Mouse (Mus musculus) macrophage (primary cell): ENCODE measurements around the gene Kif3c. TPM values are rescaled to one million over a fixed set of nuclear protein-coding genes. Genes with fewer than 3 reads are reported as not detected.

Experiments
- H3K27ac ChIP-seq: fragments of 350-480 bp; formaldehyde crosslinking; 2 replicates; pipeline ENCODE4 v1.9.0; 2021
- H3K36me3 ChIP-seq: fragments of 350-480 bp; formaldehyde crosslinking; 2 replicates; pipeline ENCODE4 v1.9.0; 2021; ENCODE audit errors: inconsistent target
- H3K4me3 ChIP-seq: fragments of 350-480 bp; formaldehyde crosslinking; 2 replicates; pipeline ENCODE4 v1.9.0; 2021; ENCODE audit errors: inconsistent target
- H3K79me2 ChIP-seq: fragments of 350-480 bp; formaldehyde crosslinking; 2 replicates; pipeline ENCODE4 v1.9.0; 2021; ENCODE audit errors: inconsistent target
- WGBS: methylation state at CpG from one replicate; pipeline ENCODE4 v1.1.7; 2026; ENCODE audit warnings: inconsistent platforms; ENCODE audit not compliant: missing documents; 5-methylcytosine and 5-hydroxymethylcytosine counted together
- polyA plus RNA-seq: library from polyadenylated mRNA; stranded (reverse); fragments of 250-400 nt; gene quantifications from 3 replicates; pipeline ENCODE4 v1.2.4, GENCODE M21; 2018; ENCODE audit warnings: inconsistent platforms

Gene Kif3c
- polyA plus RNA-seq, 1 experiment from 2014 or later: 5.0 TPM

GRCm38 (mm10) chr12:3422786-3423185, 57.9 kb downstream of the Kif3c start:
- no peak overlapping the region for H3K4me3 ChIP-seq
- peaks cover 45% of the 10 kb centered on the region for H3K79me2 ChIP-seq
- H3K36me3 ChIP-seq: no peaks in the 10 kb centered on the region
- H3K27ac ChIP-seq: no peak overlapping the region
- 80% methylated on average over 1 of the region's 1 CpGs for WGBS

GRCm38 (mm10) chr12:3424179-3424578, 59.2 kb downstream of the Kif3c start:
- 77% methylated on average over 2 of the region's 2 CpGs for WGBS
- Histone ChIP-seq H3K27ac (peak overlapping the region; percentile 27), H3K36me3 (no peaks in the 10 kb centered on the region), H3K4me3 (no peak overlapping the region), H3K79me2 (peaks cover 59% of the 10 kb centered on the region)

GRCm38 (mm10) chr12:3425375-3426341, 60.7 kb downstream of the Kif3c start:
- peak overlapping the region; percentile 87 for H3K27ac ChIP-seq
- peak overlapping the region; percentile 59 for H3K4me3 ChIP-seq
- H3K79me2 ChIP-seq: peaks cover 74% of the 10 kb centered on the region
- H3K36me3 ChIP-seq: no peaks in the 10 kb centered on the region
- 45% methylated on average over 15 of the region's 15 CpGs for WGBS

DNA sequence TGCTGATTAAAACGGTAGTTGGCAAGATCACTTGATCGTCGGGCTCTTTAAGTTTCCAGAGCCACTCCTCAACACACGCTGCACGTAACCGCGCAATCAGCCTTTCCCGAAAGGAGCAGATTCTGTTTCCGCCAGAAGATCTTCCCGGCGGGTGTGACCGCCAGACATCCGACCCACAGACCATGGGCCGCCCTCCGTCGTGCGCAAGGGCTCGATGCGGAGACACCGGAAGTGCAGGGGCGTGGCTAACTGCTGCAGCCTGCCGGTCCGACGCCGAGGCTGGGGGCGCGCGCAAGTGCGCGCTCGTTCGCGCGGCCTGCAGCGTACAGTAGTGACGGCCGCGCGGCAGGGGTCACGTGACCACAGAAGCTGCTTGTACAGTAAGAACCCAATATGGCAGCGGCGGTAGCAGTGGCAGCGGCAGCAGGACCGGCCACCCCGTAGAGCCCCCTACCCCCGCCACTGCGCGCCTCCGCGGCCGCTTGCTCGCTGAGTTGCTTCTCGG, 61.6 kb downstream of the Kif3c start, which contains the start of gene Asxl2:
TSS of gene Asxl2 (plus strand) at position 328 of the 505 bp plus-strand sequence.
- H3K79me2 ChIP-seq: peaks cover 77% of the 10 kb centered on the region
- WGBS: under 1% methylated on average over 50 of the region's 53 CpGs
- H3K4me3 ChIP-seq: peak within 1 kb of the TSS; percentile 84
- H3K27ac ChIP-seq: peak within 1 kb of the TSS; percentile 93
- no peaks in the 10 kb centered on the region for H3K36me3 ChIP-seq

DNA sequence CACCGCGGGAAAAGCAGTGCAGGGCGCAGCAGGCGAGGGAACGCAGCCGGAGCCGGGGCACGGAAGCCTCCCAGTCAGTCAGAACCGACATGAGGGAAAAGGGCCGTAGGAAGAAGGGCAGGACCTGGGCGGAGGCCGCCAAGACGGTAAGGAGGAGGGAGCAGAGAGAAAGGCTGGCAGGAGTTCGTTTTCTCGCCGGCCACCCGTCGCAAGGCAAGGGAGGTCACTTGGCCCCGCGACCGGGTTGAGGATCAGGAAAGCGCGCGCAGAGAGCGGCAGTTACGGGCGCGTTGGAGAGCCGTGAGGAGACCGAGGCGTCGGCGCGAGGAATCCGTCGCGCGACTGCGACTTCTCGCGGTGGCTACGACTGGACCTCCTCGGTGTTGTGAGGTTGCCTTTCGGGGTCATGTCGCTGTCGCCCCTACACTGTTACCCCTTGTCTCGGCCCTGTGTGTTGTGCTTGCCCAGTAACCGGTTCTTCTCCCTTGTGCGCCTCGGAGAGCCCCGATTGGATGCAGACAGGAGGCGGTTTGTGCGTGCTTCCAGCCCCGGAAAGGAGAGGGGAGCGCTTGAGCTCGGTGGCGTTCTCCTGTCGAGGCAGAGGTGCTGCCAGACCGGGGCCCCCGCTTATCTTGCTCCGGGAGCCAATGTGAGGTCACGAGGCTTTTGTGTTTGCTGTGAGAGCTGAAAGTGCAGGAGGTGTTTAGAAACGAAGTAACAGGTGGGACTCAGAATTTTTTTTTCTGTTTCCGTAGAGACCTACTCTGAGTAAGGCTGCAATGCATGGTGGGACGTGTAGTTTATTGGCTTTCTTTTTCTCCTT, 62.3 kb downstream of the Kif3c start:
- WGBS: under 1% methylated on average over 50 of the region's 65 CpGs
- peaks cover 77% of the 10 kb centered on the region for H3K79me2 ChIP-seq
- peak overlapping the region; percentile 84 for H3K4me3 ChIP-seq
- no peaks in the 10 kb centered on the region for H3K36me3 ChIP-seq
- peak overlapping the region; percentile 93 for H3K27ac ChIP-seq

- peak overlapping the region; percentile 84 for H3K4me3 ChIP-seq
- H3K79me2 ChIP-seq: peaks cover 77% of the 10 kb centered on the region
- no peaks in the 10 kb centered on the region for H3K36me3 ChIP-seq
- H3K27ac ChIP-seq: peak overlapping the region; percentile 93
- WGBS: 58% methylated on average over 11 of the region's 11 CpGs
Measured at GRCm38 (mm10) chr12:3427891-3428775, 63.2 kb downstream of the Kif3c start.

- no peaks in the 10 kb centered on the region for H3K36me3 ChIP-seq
- WGBS: 86% methylated on average over 2 of the region's 2 CpGs
- H3K4me3 ChIP-seq: no peak overlapping the region
- peaks cover 84% of the 10 kb centered on the region for H3K79me2 ChIP-seq
- no peak overlapping the region for H3K27ac ChIP-seq
Measured at GRCm38 (mm10) chr12:3429681-3430442, 64.9 kb downstream of the Kif3c start.

GRCm38 (mm10) chr12:3430443-3430753, 65.5 kb downstream of the Kif3c start:
- Histone ChIP-seq H3K36me3 (no peaks in the 10 kb centered on the region), H3K79me2 (peaks cover 84% of the 10 kb centered on the region), H3K4me3 (no peak overlapping the region), H3K27ac (no peak overlapping the region)

GRCm38 (mm10) chr12:3430985-3431384, 66.1 kb downstream of the Kif3c start:
- Histone ChIP-seq H3K4me3 (no peak overlapping the region), H3K79me2 (peaks cover 88% of the 10 kb centered on the region), H3K36me3 (no peaks in the 10 kb centered on the region), H3K27ac (no peak overlapping the region)

GRCm38 (mm10) chr12:3433736-3434135, 68.8 kb downstream of the Kif3c start:
- WGBS: 6% methylated on average over 1 of the region's 1 CpGs
- no peak overlapping the region for H3K4me3 ChIP-seq
- H3K79me2 ChIP-seq: peaks cover 100% of the 10 kb centered on the region
- H3K36me3 ChIP-seq: no peaks in the 10 kb centered on the region
- no peak overlapping the region for H3K27ac ChIP-seq

- H3K36me3 ChIP-seq: no peaks in the 10 kb centered on the region
- H3K4me3 ChIP-seq: no peak overlapping the region
- no peak overlapping the region for H3K27ac ChIP-seq
- 80% methylated on average over 5 of the region's 5 CpGs for WGBS
- H3K79me2 ChIP-seq: peaks cover 100% of the 10 kb centered on the region
Measured at GRCm38 (mm10) chr12:3436446-3436845, 71.5 kb downstream of the Kif3c start.

- Histone ChIP-seq H3K27ac (no peak overlapping the region), H3K36me3 (0 out of 2 replicates have a peak, but pooled peaks cover 3% of the 10 kb centered on the region), H3K4me3 (no peak overlapping the region), H3K79me2 (peaks cover 100% of the 10 kb centered on the region)
- WGBS: 83% methylated on average over 1 of the region's 1 CpGs
Measured at GRCm38 (mm10) chr12:3437815-3438214, 72.9 kb downstream of the Kif3c start.

DNA sequence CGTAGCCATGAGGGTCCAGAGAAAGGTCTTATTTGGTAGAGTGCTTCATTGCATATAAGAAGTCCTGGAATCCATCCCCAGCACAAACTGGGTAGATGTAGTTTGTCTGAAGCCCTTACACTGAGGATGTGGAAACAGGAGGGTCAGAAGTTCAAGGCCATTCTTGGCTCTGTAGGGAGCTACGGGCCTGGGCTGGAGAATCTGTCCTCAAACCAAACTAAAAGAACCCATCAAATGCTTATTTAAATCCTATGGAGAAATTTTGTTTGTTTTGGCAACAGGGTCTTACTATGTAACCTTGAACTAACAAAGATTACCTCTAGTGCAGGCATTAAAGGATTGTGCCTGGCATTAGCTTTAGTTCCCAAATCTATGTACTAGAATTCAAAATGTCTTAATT, 76.0 kb downstream of the Kif3c start:
- H3K79me2 ChIP-seq: peaks cover 100% of the 10 kb centered on the region
- peaks cover 13% of the 10 kb centered on the region; the same call in 1 of the 2 replicates for H3K36me3 ChIP-seq
- no peak overlapping the region for H3K4me3 ChIP-seq
- H3K27ac ChIP-seq: no peak overlapping the region
- 95% methylated on average over 2 of the region's 2 CpGs for WGBS
